Mouse (Mus musculus) midbrain, embryonic 11.5 days (tissue): Measurements from ENCODE around the gene March10. TPM values are rescaled to one million over a fixed set of nuclear protein-coding genes. Genes with fewer than 3 reads are reported as not detected.
A peak's percentile ranks its signal among the peaks of the same experiment; 100 is the strongest.

Source experiments
- ATAC-seq: fragments of 200-750 bp; cut with Nextera tagmentation; 2 replicates; pipeline ENCODE4 v1.8.0; 2017; ENCODE audit warnings: moderate TSS enrichment, moderate library complexity; ENCODE audit not compliant: low FRiP score
- DNase-seq: peaks from one replicate; pipeline ENCODE4 v3.0.0; 2015; ENCODE audit warnings: low spot score; ENCODE audit errors: missing footprints
- H3K27ac ChIP-seq: fragments of 300-500 bp; sonication (generic); 2 replicates; pipeline ENCODE4 v1.5.1; 2014; ENCODE audit warnings: low read depth, low read length
- H3K27me3 ChIP-seq: fragments of 300-500 bp; sonication (generic); 2 replicates; pipeline ENCODE4 v1.6.1; 2014; ENCODE audit warnings: mild to moderate bottlenecking, low read length, moderate library complexity, mixed read lengths; ENCODE audit not compliant: control insufficient read depth, insufficient read depth
- H3K36me3 ChIP-seq: fragments of 300-500 bp; sonication (generic); 2 replicates; pipeline ENCODE4 v1.6.1; 2014; ENCODE audit warnings: mild to moderate bottlenecking, low read length, moderate library complexity, mixed read lengths; ENCODE audit not compliant: control insufficient read depth, insufficient read depth
- H3K4me1 ChIP-seq: fragments of 300-500 bp; sonication (generic); 2 replicates; pipeline ENCODE4 v1.6.1; 2014; ENCODE audit warnings: low read length; ENCODE audit not compliant: control insufficient read depth, insufficient read depth
- H3K4me2 ChIP-seq: fragments of 300-500 bp; sonication (generic); 2 replicates; pipeline ENCODE4 v1.6.1; 2014; ENCODE audit warnings: mild to moderate bottlenecking, moderate library complexity
- H3K4me3 ChIP-seq: fragments of 300-500 bp; sonication (generic); 2 replicates; pipeline ENCODE4 v1.5.1; 2014; ENCODE audit warnings: low read depth, low read length
- H3K9ac ChIP-seq: fragments of 300-500 bp; sonication (generic); 2 replicates; pipeline ENCODE4 v1.6.1; 2014; ENCODE audit warnings: low read length
- H3K9me3 ChIP-seq: fragments of 300-500 bp; sonication (generic); 2 replicates; pipeline ENCODE4 v1.6.1; 2016; ENCODE audit warnings: low read length; ENCODE audit not compliant: control insufficient read depth
- WGBS: fragments of 180-500 bp; shearing (Covaris S2); extraction: QIAGEN DNeasy Blood & Tissue Kit; methylation state at CpG from one replicate; pipeline ENCODE4 v1.1.7; 2014; 5-methylcytosine and 5-hydroxymethylcytosine counted together
- polyA plus RNA-seq: library from polyadenylated mRNA; unstranded; fragments of >200 nt; fragmentation: Nextera tagmentation; extraction: Ambion mirVana; gene quantifications from 2 replicates; pipeline ENCODE4 v1.2.1, GENCODE M21; 2014

Gene March10
- polyA plus RNA-seq, 1 experiment from 2014 or later: not detected

DNA sequence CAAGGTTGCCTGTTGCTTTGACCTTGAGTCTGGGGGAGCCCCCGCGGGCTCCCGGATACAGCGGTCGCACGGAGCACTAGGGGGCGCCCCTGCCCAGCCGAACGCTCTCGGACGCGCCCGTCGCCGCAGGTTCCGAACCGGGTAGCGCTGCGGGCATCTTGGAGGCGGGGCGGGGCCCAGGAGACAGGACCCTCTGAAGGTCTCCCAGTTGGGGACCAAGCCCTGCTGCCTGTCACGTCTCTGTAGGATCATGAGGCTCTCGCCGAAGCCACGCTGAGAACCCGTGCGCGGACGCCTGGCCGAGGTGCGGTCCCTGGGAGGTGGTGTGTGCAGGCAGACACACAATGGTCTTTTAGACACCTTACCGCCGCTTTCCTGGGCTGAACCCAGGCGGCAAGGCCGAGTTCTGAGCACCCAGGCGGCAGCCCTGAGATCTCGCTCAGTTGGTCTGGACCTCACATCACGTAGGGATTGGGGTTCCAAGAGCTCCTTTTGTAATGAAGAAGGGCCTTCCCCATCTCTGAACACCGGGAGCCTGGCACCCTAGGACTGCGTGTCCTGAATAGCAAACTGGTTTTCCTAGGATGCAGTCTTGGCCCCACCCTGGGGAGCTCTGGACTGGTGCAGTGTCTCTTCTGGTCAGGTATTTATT lies 93.5 kb downstream of the March10 start:
- Histone ChIP-seq H3K36me3 (no peaks in the 10 kb centered on the region), H3K4me2 (peak overlapping the region; percentile 87), H3K27me3 (no peaks in the 10 kb centered on the region; the same call in 1 of the 2 replicates), H3K9ac (peak overlapping the region; percentile 70), H3K27ac (no peak overlapping the region), H3K4me1 (peaks cover 20% of the 10 kb centered on the region), H3K9me3 (no peaks in the 10 kb centered on the region), H3K4me3 (peak overlapping the region; percentile 50)
- DNase-seq (peak; percentile 99), ATAC-seq (peak; percentile 88)
- under 1% methylated on average over 40 of the region's 40 CpGs for WGBS

DNA sequence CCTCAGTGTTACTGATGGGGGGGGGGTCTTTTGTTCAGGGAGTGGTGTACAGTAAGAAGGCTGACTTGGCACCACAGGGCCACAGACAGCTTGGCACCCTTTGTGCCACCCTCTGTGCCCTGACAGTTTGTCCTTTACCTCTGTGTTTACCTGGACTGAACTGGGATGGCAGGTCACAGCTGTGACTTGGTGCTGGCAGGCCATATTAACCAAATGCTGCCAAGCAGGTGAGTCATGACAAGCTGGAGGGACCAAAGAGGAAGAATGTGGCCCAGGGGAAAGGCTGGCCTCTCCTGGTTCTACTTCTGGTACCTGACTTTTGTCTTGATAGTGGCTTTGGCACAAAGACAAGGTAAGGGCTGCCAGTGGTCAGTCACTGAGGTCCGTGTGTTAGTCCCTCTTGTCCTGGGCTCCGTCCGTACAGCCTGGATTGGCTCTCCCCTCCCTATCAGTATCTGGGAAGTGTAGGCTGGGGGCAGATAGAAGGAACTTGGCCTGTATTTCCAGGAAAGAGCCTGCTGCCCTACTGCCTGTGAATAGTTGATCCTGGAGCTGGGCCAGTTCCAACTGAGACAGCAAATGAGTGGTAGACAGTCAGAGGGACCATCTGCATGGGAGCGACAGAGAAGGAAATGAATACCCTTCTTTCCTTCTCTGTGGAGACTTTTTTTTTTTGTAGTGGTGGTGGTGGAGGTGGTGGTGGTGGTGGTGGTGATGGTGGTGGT lies 94.3 kb downstream of the March10 start:
- DNase-seq: no peak
- no peaks in the 10 kb centered on the region for H3K9me3 ChIP-seq
- 94% methylated on average over 4 of the region's 4 CpGs for WGBS
- H3K27ac ChIP-seq: no peak overlapping the region
- H3K9ac ChIP-seq: no peak overlapping the region
- H3K27me3 ChIP-seq: no peaks in the 10 kb centered on the region; the same call in 1 of the 2 replicates
- H3K4me1 ChIP-seq: peaks cover 20% of the 10 kb centered on the region
- H3K36me3 ChIP-seq: no peaks in the 10 kb centered on the region
- H3K4me3 ChIP-seq: no peak overlapping the region
- no peak for ATAC-seq
- no peak overlapping the region for H3K4me2 ChIP-seq

DNA sequence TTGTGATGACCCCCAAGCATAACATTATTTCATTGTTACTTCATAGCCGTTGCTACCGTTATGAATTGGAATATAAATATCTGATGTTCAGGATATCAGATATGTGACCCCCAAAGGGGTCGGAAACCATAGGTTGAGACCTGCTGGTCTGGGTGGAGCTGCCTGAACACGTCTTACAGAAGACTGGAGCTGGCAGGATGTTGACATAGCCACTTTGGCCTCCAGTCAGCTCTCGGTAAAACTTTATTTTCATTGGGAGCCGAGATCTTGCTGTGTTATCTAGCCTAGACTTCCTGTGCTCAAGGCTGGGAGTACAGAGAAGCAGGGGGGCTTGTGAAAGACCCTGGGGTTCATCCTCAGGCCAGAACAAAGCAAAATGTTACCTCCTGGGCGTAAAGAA lies 100.2 kb downstream of the March10 start:
- ATAC-seq: no peak
- no peak overlapping the region for H3K27ac ChIP-seq
- WGBS: 75% methylated on average over 7 of the region's 7 CpGs
- H3K9me3 ChIP-seq: no peaks in the 10 kb centered on the region
- H3K36me3 ChIP-seq: no peaks in the 10 kb centered on the region
- H3K27me3 ChIP-seq: no peaks in the 10 kb centered on the region
- no peak for DNase-seq
- no peak overlapping the region for H3K4me2 ChIP-seq
- no peak overlapping the region for H3K4me3 ChIP-seq
- H3K4me1 ChIP-seq: no peaks in the 10 kb centered on the region
- no peak overlapping the region for H3K9ac ChIP-seq

DNA sequence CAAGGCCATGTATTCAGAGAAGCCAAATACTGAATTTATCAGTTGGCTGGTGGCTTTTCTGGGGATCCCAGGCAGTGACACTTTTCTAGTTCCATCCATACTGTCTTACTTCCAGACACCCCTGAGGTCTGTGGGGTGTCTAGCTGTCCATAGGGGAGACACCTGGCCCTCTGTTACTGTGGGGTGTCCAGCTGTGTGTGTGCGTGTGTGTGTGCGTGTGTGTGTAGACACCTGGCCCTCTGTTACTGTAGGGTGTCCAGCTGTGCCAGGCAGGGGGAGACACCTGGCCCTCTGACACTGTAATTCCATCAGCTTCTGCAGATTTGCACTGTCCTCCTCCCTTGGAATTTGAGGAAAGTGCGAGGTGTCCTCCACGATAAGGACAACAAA lies 102.6 kb downstream of the March10 start:
- Histone ChIP-seq H3K4me3 (no peak overlapping the region), H3K9ac (no peak overlapping the region), H3K9me3 (no peaks in the 10 kb centered on the region), H3K27me3 (no peaks in the 10 kb centered on the region), H3K4me1 (no peaks in the 10 kb centered on the region), H3K4me2 (no peak overlapping the region), H3K36me3 (no peaks in the 10 kb centered on the region), H3K27ac (no peak overlapping the region)
- WGBS: 86% methylated on average over 4 of the region's 4 CpGs
- DNase-seq (no peak), ATAC-seq (no peak)

DNA sequence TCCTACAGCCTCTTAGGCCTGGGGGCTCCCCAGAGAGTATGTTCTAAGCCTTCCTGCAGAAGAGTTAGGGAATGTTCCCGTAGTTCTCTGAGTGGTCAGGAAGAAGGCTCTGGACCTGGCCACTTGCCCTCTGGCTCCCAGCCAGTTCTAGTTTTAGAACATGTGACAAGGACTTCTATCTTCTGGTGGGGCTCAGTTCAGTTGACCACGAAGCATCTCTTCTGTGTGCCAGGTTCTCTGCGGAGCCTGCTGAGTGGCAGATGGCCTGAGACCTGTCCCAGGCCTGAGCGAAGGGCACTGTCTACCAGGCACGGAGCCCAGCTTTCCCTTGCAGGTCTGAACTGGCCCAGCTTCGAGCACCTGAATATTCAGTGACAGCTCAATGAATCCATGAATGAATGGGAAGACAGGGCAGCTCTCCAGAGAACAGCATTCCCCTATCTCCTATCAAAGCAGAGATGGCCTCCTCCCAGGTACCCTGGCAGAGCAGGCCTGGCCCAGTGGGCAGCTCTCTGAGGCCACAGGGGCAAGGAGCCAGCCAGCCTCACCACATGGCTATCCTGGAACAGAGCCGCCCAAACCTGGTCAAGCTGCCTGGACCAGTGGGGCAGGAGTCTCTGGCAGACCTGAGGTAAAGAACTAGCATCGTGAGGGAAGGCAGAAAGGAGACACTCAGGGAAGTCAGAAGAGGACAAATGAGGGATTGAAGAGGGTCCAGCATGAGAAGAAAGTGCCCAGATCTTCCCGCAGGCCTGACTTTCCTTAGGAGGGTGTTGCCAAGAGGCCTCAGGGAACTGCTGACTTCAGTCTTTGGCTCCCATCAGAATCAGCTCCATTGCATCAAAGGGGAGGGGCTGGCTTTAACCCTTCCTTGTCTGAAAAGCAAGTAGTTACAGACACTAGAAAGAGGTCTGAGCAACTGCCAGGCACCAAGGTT lies 103.3 kb downstream of the March10 start:
- WGBS: 69% methylated on average over 9 of the region's 9 CpGs
- 0 out of 2 replicates have a peak, but pooled peaks cover 3% of the 10 kb centered on the region for H3K36me3 ChIP-seq
- no peak overlapping the region for H3K4me2 ChIP-seq
- H3K27me3 ChIP-seq: no peaks in the 10 kb centered on the region
- ATAC-seq (no peak), DNase-seq (no peak)
- H3K4me1 ChIP-seq: no peaks in the 10 kb centered on the region
- no peak overlapping the region for H3K27ac ChIP-seq
- no peak overlapping the region for H3K4me3 ChIP-seq
- no peaks in the 10 kb centered on the region for H3K9me3 ChIP-seq
- H3K9ac ChIP-seq: no peak overlapping the region

DNA sequence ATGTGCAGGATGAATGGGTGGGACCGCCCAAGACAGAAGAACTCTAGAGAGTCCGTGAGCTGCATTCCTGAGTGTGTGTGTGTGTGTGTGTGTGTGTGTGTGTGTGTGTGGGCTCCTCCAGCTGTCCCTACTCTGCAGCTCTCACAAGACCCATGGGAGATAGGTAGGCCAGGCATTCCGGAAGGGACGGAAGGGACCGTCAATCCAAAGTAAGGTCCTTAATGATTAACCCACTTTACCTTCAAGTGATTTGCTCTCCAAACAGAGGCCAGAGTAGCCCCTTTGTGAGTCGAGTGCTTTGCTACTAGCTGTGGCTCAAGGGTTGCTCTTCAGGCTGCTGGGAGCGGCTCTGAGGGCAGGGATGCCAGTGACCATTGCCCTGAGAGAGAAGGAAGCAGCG lies 104.4 kb downstream of the March10 start:
- Histone ChIP-seq H3K36me3 (0 out of 2 replicates have a peak, but pooled peaks cover 3% of the 10 kb centered on the region), H3K4me1 (no peaks in the 10 kb centered on the region), H3K9ac (no peak overlapping the region), H3K4me2 (no peak overlapping the region), H3K27me3 (no peaks in the 10 kb centered on the region), H3K27ac (no peak overlapping the region), H3K4me3 (no peak overlapping the region), H3K9me3 (no peaks in the 10 kb centered on the region)
- ATAC-seq (no peak), DNase-seq (no peak)
- 78% methylated on average over 8 of the region's 8 CpGs for WGBS

DNA sequence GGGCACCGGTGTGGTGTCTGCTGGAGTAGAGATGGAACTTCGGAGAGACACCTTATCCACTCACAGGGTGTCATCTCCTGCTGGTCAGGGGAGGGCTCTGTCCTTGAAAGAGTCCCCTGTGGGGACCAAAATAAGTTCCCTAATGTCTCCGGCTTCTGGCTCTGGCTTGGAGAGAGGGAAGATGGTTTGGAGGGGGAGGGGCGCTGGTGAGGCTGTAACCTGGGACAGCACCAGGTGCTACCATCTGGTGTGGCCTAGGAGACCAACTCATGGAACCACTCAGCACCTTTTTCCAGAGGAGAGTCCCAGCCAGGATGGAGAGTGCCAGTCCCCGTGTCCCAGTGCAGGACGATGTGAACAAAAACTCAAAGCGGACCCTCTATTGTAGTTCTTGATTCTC lies 105.9 kb downstream of the March10 start:
- Histone ChIP-seq H3K27ac (no peak overlapping the region), H3K4me3 (no peak overlapping the region), H3K4me1 (no peaks in the 10 kb centered on the region), H3K9me3 (no peaks in the 10 kb centered on the region), H3K27me3 (no peaks in the 10 kb centered on the region), H3K9ac (no peak overlapping the region), H3K36me3 (peaks cover 6% of the 10 kb centered on the region; the same call in 1 of the 2 replicates), H3K4me2 (no peak overlapping the region)
- DNase-seq (no peak), ATAC-seq (no peak)
- 89% methylated on average over 7 of the region's 7 CpGs for WGBS

DNA sequence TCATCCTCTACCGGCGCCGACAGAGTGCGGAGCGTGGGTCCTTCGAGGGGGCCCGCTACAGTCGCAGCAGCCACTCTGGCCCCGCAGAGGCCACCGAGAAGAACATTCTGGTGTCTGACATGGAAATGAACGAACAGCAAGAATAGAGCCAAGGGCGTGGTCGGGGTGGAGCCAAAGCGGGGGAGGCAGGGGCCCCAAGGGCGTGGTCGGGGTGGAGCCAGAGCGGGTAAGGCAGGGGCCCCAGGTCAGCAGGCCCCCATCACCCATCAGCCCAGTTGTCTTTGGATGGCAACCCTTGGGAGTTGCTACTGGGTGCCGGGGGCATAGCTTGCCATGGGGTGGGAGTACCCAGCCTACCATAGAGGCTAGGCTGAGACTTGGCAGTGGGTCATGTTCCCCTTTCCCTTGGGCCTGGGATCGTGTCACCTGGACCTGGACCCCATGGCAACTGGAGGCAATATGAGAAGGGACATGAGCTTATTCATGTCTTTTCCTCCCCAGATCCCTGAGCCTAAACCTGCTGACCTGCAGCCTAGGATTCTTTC lies 106.7 kb downstream of the March10 start:
- Histone ChIP-seq H3K4me3 (no peak overlapping the region), H3K4me2 (no peak overlapping the region), H3K27ac (no peak overlapping the region), H3K27me3 (no peaks in the 10 kb centered on the region), H3K4me1 (no peaks in the 10 kb centered on the region), H3K9ac (no peak overlapping the region), H3K9me3 (no peaks in the 10 kb centered on the region), H3K36me3 (peaks cover 6% of the 10 kb centered on the region; the same call in 1 of the 2 replicates)
- 91% methylated on average over 19 of the region's 19 CpGs for WGBS
- ATAC-seq (no peak), DNase-seq (no peak)
